Mouse (Mus musculus) MEL (cell line): Measurements from ENCODE around the gene Fam122b.

Experiments used
- CTCF ChIP-seq, 3 experiments: IDR thresholded peaks in 2 of 3; conservative IDR thresholded peaks in 1 of 3; 2 replicates each; pipeline ENCODE4 v1.5.1; 2011 to 2012; ENCODE audit warnings: low read length in 3 of 3, low read depth in 2 of 3, mild to moderate bottlenecking in 2 of 3, improper control_type of control experiment in 1 of 3, inconsistent platforms in 1 of 3, mixed read lengths in 1 of 3, moderate library complexity in 1 of 3; ENCODE audit not compliant: control insufficient read depth in 1 of 3, insufficient read depth in 1 of 3, poor library complexity in 1 of 3, severe bottlenecking in 1 of 3
- E2F4 ChIP-seq: IDR thresholded peaks from 2 replicates; pipeline ENCODE4 v1.6.1; 2011; ENCODE audit warnings: low read depth, low read length, improper control_type of control experiment, borderline replicate concordance
- GATA1 ChIP-seq: IDR thresholded peaks from 2 replicates; pipeline ENCODE4 v1.6.1; 2011; ENCODE audit warnings: low read depth, low read length, improper control_type of control experiment
- HCFC1 ChIP-seq: IDR thresholded peaks from 2 replicates; pipeline ENCODE4 v1.6.1; 2012; ENCODE audit warnings: low read depth, mild to moderate bottlenecking, inconsistent platforms, low read length, improper control_type of control experiment, moderate library complexity
- MYC ChIP-seq: IDR thresholded peaks from 2 replicates; pipeline ENCODE4 v1.6.1; 2011; ENCODE audit warnings: low read depth, mild to moderate bottlenecking, low read length, improper control_type of control experiment, moderate library complexity
- NRF1 ChIP-seq: IDR thresholded peaks from 2 replicates; pipeline ENCODE4 v1.6.1; 2014; ENCODE audit warnings: low read depth, mild to moderate bottlenecking, inconsistent platforms, low read length, improper control_type of control experiment, moderate library complexity; ENCODE audit not compliant: poor library complexity, insufficient read depth, severe bottlenecking
- RCOR1 ChIP-seq: IDR thresholded peaks from 2 replicates; pipeline ENCODE4 v1.6.1; 2012; ENCODE audit warnings: low read depth, mild to moderate bottlenecking, inconsistent platforms, low read length, improper control_type of control experiment
- SIN3A ChIP-seq: IDR thresholded peaks from 2 replicates; pipeline ENCODE4 v1.6.1; 2012; ENCODE audit warnings: low read length, improper control_type of control experiment, inconsistent platforms
- UBTF ChIP-seq: IDR thresholded peaks from 2 replicates; pipeline ENCODE4 v1.6.1; 2012; ENCODE audit warnings: low read depth, mild to moderate bottlenecking, inconsistent platforms, low read length, improper control_type of control experiment, moderate library complexity, borderline replicate concordance; ENCODE audit not compliant: insufficient read depth

DNA sequence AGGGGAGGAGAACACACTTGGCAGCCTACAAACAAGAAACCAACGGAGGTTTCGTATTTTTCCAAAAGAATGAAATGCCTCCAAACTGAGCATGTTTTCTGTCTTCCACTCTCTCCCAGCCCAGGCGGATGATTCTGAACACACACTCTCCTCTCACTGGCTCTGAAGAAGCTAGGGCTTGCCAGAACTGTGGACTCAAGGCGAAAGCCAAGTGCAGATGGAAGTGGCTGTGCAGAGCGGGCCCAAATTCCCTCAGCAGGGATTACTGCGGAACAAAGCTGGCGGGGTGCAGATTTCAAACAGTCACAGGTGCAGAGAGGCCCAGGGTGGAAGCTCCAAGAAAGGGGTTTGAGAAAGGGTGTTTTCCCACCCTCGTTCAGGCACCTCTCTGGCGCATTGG is 48.8 kb downstream of the Fam122b start:
- TF ChIP-seq MYC (no peak), RCOR1 (no peak), CTCF (IDR thresholded peaks at IDR 0.05 in 2 of 3, conservative IDR thresholded peaks at IDR 0.05 in 1 of 3; ENCODE audit: control insufficient read depth in 1 of 3, insufficient read depth in 1 of 3, low read depth in 2 of 3, low read length in 3 of 3, poor library complexity in 1 of 3, severe bottlenecking in 1 of 3) (no peak), HCFC1 (no peak), UBTF (no peak), E2F4 (no peak), GATA1 (no peak), NRF1 (no peak), SIN3A (no peak)
